Mouse (Mus musculus): ENCODE results near the gene Tead2.

DNA sequence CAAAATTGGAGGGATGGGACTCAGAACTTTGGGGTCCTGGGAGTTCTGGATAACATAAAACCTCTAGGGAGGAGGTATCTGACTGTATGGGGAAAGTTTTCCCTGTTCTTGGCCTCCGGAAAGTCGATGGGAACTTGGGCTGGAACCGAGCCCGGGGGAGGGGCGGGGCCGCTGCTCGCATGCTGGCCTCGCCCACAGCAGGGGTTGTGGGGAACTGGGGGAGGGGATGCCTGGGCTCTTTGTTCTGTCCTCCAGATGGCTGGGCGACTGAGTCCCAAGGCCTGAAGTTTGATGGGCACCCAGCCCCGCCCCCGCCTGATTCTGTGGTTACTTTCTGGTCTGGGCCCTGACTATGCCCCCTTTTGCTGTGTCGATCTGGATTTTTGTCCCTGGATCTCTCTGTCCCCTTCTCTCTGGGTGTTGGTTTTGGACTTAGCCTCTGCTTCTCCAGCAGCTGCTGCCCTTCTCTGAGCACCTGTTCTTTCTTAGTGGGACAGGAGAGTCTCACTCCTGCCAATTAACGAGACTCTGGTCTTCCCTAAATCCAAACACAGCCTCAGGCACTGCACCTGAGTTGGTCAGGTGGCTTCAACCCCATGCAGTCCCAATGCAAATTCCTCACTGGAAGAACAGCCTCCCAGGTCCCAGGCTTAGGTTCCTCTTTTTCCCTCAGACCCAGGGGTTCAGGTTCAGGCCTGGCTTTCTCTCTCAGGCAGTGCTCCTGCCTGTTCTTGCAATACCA is 1.1 kb downstream of the Tead2 start:
- TF ChIP-seq CTCF (IDR thresholded peaks at IDR 0.05; ENCODE audit: insufficient read depth, low read length) (no peak), POLR2A (IDR thresholded peaks at IDR 0.05; ENCODE audit: borderline replicate concordance, extremely low read depth, low read depth, low read length) (no peak)

Data from lung, adult 2 months (tissue).